Mouse (Mus musculus) ES-E14 (cell line): Measurements from ENCODE around the gene Mysm1.

Experiments
- CHD2 ChIP-seq: IDR thresholded peaks from 2 replicates; pipeline ENCODE4 v1.6.1; 2014; ENCODE audit warnings: mild to moderate bottlenecking, low read depth, low read length, inconsistent platforms
- HCFC1 ChIP-seq: IDR thresholded peaks from 2 replicates; pipeline ENCODE4 v1.6.1; 2012; ENCODE audit warnings: low read length, inconsistent platforms, borderline replicate concordance; ENCODE audit not compliant: insufficient read depth
- MAFK ChIP-seq: IDR thresholded peaks from 2 replicates; pipeline ENCODE4 v1.6.1; 2014; ENCODE audit warnings: mild to moderate bottlenecking, low read depth, low read length, inconsistent platforms; ENCODE audit not compliant: insufficient read depth
- ZC3H11A ChIP-seq: IDR thresholded peaks from 2 replicates; pipeline ENCODE4 v1.6.1; 2012; ENCODE audit warnings: low read depth, mild to moderate bottlenecking, inconsistent platforms, low read length, borderline replicate concordance
- ZNF384 ChIP-seq: IDR thresholded peaks from 2 replicates; pipeline ENCODE4 v1.6.1; 2012; ENCODE audit warnings: low read depth, low read length, inconsistent platforms

- TF ChIP-seq ZC3H11A (no peak), HCFC1 (no peak), CHD2 (no peak), MAFK (no peak), ZNF384 (no peak)
Measured at GRCm38 (mm10) chr4:94901780-94902179, 77.1 kb downstream of the Mysm1 start.
